Mouse (Mus musculus) adrenal gland, postnatal 36 days (tissue): ENCODE measurements around the gene Nkd1. TPM values are rescaled to one million over a fixed set of nuclear protein-coding genes. Genes with fewer than 3 reads are reported as not detected.
A peak's percentile ranks its signal among the peaks of the same experiment; 100 is the strongest.

Experiments
- DNase-seq, 2 experiments: peaks; one replicate each; pipeline ENCODE4 v3.0.0; 2021; ENCODE audit warnings: mixed read lengths in 1 of 2
- total RNA-seq, 2 experiments: library from RNA; stranded (reverse); gene quantifications; 2 replicates each; pipeline ENCODE4 v1.2.3; 2021

Gene Nkd1
- total RNA-seq, 2 experiments from 2014 or later: 40.8 to 51.1 TPM

- DNase-seq: no peak
Measured at GRCm38 (mm10) chr8:88572941-88573645, 51.9 kb downstream of the Nkd1 start.

GRCm38 (mm10) chr8:88574975-88575374, 53.8 kb downstream of the Nkd1 start:
- no peak for DNase-seq

GRCm38 (mm10) chr8:88576351-88577142, 55.4 kb downstream of the Nkd1 start:
- DNase-seq: peak; percentile 57 to 65

- DNase-seq: no peak
Measured at GRCm38 (mm10) chr8:88577666-88578065, 56.5 kb downstream of the Nkd1 start.

- DNase-seq: no peak
Measured at GRCm38 (mm10) chr8:88578413-88579175, 57.4 kb downstream of the Nkd1 start.

- no peak for DNase-seq
Measured at GRCm38 (mm10) chr8:88579246-88579645, 58.1 kb downstream of the Nkd1 start.

GRCm38 (mm10) chr8:88579668-88580330, 58.6 kb downstream of the Nkd1 start:
- no peak for DNase-seq

GRCm38 (mm10) chr8:88580785-88581184, 59.6 kb downstream of the Nkd1 start:
- no peak for DNase-seq

- DNase-seq: peak in 1 of 2 experiments; percentile 39
Measured at GRCm38 (mm10) chr8:88583863-88584262, 62.7 kb downstream of the Nkd1 start.

- no peak for DNase-seq
Measured at GRCm38 (mm10) chr8:88588205-88588889, 67.2 kb downstream of the Nkd1 start.

- peak; percentile 56 to 68 for DNase-seq
Measured at GRCm38 (mm10) chr8:88590226-88590625, 69.1 kb downstream of the Nkd1 start.

GRCm38 (mm10) chr8:88593947-88594346, 72.8 kb downstream of the Nkd1 start:
- no peak for DNase-seq

- DNase-seq: no peak
Measured at GRCm38 (mm10) chr8:88596042-88596441, 74.9 kb downstream of the Nkd1 start.

- no peak for DNase-seq
Measured at GRCm38 (mm10) chr8:88598578-88598977, 77.4 kb downstream of the Nkd1 start.

- no peak for DNase-seq
Measured at GRCm38 (mm10) chr8:88599491-88599890, 78.3 kb downstream of the Nkd1 start.

GRCm38 (mm10) chr8:88603446-88603989, 82.4 kb downstream of the Nkd1 start:
- no peak for DNase-seq

GRCm38 (mm10) chr8:88604065-88605038, 83.2 kb downstream of the Nkd1 start:
- peak; percentile 61 to 79 for DNase-seq

GRCm38 (mm10) chr8:88605361-88606040, 84.3 kb downstream of the Nkd1 start:
- DNase-seq: peak; percentile 46 to 70

- no peak for DNase-seq
Measured at GRCm38 (mm10) chr8:88609036-88609435, 87.9 kb downstream of the Nkd1 start.
